Mouse (Mus musculus) stomach, embryonic 15.5 days (tissue): ENCODE measurements around the gene Exph5. TPM values are rescaled to one million over a fixed set of nuclear protein-coding genes. Genes with fewer than 3 reads are reported as not detected.

Source experiments
- microRNA-seq: library from miRNA; unstranded; fragments of <30 nt; microRNA quantifications from one replicate; pipeline ENCODE4, GENCODE M21; 2016
- polyA plus RNA-seq: library from polyadenylated mRNA; unstranded; fragments of >200 nt; fragmentation: Nextera tagmentation; extraction: Ambion mirVana; gene quantifications from 2 replicates; pipeline ENCODE4 v1.2.1, GENCODE M21; 2015

Exph5 gene
- polyA plus RNA-seq, 1 experiment from 2014 or later = 7.6 TPM

Small RNA genes within 50 kb of the gene (microRNA-seq; reads per million reads assigned to microRNA genes)
- not detected for gene Mir130c

Other genes starting within 250 kb of the Exph5 start
- 24.2 and 26.9 TPM in 2 replicates for gene Ddx10, start 53.6 kb upstream of the Exph5 start, polyA plus RNA-seq
- 30.9 and 31.0 TPM in 2 replicates for gene Kdelc2, start 82.4 kb downstream of the Exph5 start, polyA plus RNA-seq
- gene 4930550C14Rik, start 100.7 kb downstream of the Exph5 start, polyA plus RNA-seq = 0.55 and 1.0 TPM in 2 replicates
- 11.8 and 12.4 TPM in 2 replicates for gene Atm, start 235.1 kb downstream of the Exph5 start, polyA plus RNA-seq
- gene Npat, start 235.4 kb downstream of the Exph5 start, polyA plus RNA-seq = 14.6 and 15.6 TPM in 2 replicates